Mouse (Mus musculus) C2C12 (cell line): ENCODE measurements around the gene Hist4h4.

ENCODE experiments used
- CEBPB ChIP-seq: IDR thresholded peaks from one replicate; pipeline ENCODE4 v1.6.1; 2011; ENCODE audit warnings: low read depth, mild to moderate bottlenecking, control low read depth, moderate library complexity
- CTCF ChIP-seq: IDR thresholded peaks from one replicate; pipeline ENCODE4 v1.5.1; 2011; ENCODE audit not compliant: control insufficient read depth, insufficient read depth, insufficient read length
- FOSL1 ChIP-seq: IDR thresholded peaks from one replicate; pipeline ENCODE4 v1.8.0; 2011; ENCODE audit warnings: mild to moderate bottlenecking, low read length; ENCODE audit not compliant: poor library complexity, insufficient read depth, severe bottlenecking
- MAX ChIP-seq: IDR thresholded peaks from one replicate; pipeline ENCODE4 v1.6.1; 2011; ENCODE audit warnings: mild to moderate bottlenecking, control low read depth
- MYOG ChIP-seq: IDR thresholded peaks from one replicate; pipeline ENCODE4 v1.6.1; 2011; ENCODE audit not compliant: control insufficient read depth, insufficient read length; ENCODE audit errors: extremely low read depth
- USF1 ChIP-seq: IDR thresholded peaks from one replicate; pipeline ENCODE4 v1.6.1; 2011; ENCODE audit warnings: low read depth, mild to moderate bottlenecking, control low read depth, moderate library complexity

- no peak for TF ChIP-seq CTCF
- no peak for TF ChIP-seq MYOG
- TF ChIP-seq CEBPB, result no peak
- TF ChIP-seq USF1, result no peak
- TF ChIP-seq MAX, result no peak
- no peak for TF ChIP-seq FOSL1
These were observed 43.1 kb upstream of the Hist4h4 start for GRCm38 (mm10) chr6:136847267-136847666.
